Mouse (Mus musculus): ENCODE results near the gene Bcorl1. TPM values are rescaled to one million over a fixed set of nuclear protein-coding genes. Genes with fewer than 3 reads are reported as not detected.
"Not testable (repeated sequence)": the region's sequence is repeated elsewhere in the genome, so short reads cannot be mapped to it uniquely, and the experiment has no call there.

The Bcorl1 gene
- polyA plus RNA-seq, 1 experiment, result 2.5 TPM

DNA sequence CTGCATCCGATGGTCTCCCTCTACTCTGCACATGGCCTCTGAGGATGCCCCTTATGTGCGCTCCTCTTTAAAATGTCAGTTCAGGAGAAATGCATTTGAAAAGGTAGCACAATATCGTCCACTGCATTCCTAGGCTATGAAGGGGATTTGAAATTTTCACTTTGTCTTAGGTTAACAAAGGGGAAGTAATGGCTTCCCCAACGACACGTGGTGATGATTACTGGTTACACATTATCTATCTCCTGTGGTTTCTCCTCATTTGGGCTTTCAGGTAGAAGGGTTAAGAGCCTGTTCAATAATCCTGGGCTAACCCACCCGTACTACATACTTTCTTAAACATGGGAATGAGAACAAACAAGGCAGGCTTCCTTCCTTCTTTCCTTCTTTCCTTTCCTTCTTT, 48.2 kb downstream of the Bcorl1 start:
- no peak for DNase-seq (ENCODE audit: low spot score)

DNA sequence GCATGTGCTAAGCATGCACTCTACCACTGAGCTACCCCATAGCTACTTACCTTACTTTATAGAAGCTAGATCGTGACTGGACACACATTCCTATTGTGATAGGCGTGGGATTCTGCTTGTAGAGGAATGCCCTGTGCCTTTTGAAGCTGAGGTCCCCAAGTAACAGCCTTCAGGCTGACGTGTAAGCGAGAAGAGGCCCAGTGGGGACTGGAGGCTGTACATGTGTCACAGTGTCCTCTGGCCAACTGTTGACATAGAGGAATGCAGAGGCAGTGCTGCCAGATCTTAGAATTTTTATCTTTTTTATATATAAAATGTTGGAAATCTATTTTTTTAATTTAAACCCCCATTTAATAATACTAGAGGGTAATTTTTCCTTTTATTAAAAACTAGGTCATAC, 58.8 kb downstream of the Bcorl1 start:
- no peak for DNase-seq (ENCODE audit: low spot score)

DNA sequence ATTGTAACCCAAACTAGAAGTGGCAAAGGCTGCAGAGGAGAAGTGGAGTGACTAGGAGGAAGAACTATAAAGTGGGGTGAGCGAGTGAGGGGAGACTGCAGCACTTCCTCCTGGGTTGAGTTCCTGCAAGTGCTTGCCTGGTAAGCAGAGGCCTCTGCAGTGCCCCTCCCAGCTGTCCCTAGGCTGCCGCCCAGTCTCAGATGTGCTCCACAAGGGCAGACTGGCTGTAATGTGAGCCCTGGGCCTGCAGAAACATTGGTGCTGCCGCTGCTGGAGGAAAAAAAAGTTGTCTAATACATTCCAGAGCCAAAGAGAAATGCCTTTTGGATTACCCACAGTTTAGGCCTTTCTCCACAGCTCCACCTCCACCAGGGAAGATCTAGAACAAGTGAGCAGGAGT, 64.0 kb downstream of the Bcorl1 start:
- no peak for DNase-seq (ENCODE audit: low spot score)

DNA sequence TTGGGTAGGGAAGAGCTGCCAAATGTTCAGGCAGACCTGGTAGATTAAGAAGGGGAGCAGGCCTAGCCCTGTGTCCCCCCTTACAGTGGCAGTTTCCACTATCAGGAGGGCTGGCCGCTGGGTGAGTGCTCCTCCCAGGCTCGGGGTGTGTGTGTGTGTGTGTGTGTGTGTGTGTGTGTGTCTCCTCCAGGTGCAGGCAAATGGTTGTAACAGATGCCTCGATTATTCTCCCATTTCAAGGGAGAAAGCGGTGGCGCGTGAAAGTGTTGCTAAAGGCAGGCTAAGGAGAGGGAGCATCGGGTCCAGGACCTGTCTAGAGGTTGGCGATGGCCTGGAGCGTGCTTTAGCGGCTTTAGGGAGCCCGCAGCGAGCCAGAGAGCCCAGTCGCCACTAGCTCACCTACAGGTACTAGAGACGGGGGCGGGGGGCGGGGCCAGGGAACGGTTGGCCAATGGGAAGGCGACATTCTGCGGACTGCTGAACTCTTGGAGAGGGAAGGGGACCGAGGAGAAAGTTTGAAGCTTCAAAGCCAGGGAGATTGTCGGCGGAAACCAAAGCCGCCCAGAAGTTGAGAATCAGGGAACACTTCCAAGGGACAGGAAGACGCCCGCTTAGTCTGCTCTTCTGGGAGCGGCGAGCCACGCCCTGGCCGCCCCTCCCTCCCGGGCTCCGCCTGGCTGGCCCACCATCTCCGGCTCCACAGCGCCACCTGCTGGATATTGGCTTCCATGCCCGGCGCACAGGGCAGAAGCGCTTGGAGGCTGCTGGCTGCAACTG, 68.6 kb downstream of the Bcorl1 start:
- DNase-seq (ENCODE audit: low spot score), result peak; percentile 81

DNA sequence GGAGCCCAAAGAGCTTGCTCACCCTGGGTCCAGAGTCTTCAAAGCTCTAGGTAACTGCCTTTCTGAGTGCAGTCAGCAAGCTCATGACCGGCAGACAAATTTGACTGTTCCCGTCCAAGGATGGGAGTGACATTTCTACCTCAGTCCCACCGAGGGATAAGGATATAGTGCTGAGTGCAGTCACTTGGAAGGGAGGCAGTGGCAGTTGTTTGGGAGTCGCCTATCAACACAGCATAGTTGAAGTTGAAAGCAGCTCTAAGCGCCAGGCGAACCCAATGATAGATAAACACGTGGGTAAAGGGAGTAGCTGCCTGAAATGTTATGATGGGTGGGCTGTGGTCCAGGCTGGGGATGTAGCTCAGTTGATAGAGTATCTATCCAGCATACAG, 69.2 kb downstream of the Bcorl1 start:
- DNase-seq (ENCODE audit: low spot score), result no peak

DNA sequence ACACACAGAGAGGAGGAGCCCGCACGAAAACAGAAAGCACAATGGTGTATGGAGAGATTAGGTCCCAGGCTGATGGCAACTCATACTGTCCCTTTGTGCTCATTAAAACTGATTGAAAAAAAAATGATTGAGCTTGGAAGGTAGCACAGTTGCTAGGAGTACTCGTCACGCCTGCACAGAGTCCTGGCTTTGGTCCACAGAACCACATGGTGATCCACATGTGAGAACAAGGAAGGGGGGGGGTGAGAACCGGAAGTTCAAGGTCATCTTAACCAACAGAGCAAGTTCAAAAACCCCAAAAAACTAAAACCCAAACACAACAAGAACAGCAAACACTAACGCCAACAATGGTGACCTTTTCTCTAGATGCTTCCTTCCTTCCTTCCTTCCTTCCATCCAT, 71.5 kb downstream of the Bcorl1 start:
- no peak for DNase-seq (ENCODE audit: low spot score)

DNA sequence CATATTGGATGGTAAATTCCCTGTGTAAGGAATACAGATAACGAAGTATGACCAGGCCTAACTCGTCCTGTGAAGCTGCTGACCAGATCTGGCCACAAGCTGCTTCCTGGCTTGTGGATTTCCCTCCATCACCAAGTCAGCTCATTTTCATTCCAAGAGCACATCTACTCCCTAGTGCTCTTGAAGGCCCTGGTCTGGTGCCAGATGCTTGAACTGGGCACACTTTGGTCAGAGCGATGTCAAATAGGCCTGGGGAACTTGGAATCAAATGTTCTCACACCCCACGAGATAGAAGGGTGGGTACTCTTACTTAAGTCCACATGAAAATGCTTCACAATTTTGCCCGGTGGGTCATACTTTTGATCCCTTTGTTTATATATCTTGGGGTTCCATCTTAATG, 73.1 kb downstream of the Bcorl1 start:
- DNase-seq (ENCODE audit: low spot score), result no peak

DNA sequence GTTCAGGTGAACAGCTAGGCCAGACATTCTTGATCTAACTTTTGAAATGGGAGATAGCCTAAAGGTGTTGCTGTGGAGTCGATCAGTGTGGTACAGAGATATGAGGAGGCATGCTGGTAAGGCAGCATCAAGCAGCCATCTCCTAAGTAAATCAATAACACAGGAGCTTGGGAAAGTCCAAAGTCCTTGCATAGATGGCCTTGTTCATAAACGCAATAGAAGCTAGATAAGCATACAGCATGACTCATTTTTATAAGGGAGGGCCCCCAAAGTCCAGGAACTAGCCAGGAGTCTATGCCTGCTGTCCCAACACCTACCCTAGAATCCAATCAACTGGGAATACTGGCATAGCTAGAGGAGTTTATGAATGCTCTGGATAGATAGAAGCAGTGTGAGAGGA, 77.3 kb downstream of the Bcorl1 start:
- no peak for DNase-seq (ENCODE audit: low spot score)

DNA sequence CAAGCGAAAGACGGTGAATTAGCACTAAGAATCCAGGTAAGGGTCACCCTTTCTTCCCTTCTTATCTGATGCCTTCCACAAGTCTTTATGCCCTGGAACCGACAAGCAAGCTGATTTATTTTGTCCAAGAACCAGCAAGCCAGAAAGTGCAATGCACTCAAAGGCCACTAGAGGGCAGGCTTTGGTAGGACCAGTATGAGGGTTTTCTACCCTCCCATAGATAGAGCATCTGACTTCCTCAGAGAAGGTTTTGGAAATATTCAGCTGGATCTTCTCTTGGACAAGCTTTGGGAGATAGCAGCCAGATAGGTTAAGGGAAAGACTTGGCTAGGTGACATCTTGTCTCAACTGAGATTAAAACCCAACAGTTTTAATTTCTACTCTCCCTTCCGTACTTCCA, 81.8 kb downstream of the Bcorl1 start:
- DNase-seq (ENCODE audit: low spot score), result no peak

DNA sequence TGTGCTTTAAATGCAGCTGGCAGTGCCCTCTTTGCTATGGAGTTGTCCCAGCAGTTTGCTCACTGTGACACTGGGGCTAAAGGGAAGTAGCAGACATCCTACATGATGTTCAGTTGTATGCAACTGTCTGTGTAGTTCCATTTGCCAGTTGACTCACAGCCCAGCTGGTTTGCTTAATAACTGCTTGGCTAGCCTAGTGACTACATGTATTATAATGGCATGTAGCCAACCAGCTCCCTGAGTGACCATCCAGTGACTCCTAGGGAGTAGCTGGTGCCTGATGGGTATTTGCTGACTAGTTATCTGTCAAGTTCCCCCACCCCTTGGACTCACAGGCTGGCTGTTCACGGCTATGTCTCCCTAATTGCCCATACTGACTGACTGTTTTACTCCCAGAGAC, 82.5 kb downstream of the Bcorl1 start:
- DNase-seq (ENCODE audit: low spot score), result no peak

DNA sequence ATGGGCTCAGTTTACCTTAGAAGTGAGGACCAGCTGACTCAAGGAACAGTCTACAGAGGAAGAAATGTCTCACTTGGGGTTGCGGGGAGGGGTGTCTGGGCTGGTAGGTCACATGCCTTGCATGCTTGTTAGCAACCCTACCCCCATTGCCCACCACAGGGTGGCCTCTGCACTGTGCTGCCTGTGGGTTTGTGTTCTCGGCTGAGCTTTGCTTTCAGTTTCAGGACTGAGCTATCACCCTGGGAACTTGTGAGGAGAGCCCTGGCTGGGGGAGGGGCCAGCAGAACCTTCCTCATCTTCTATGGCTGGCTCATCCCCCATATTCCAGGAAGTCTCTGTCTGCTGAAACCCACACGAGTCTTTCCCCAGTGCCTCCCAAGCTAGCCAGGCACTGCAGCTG, 83.4 kb downstream of the Bcorl1 start:
- no peak for DNase-seq (ENCODE audit: low spot score)

DNA sequence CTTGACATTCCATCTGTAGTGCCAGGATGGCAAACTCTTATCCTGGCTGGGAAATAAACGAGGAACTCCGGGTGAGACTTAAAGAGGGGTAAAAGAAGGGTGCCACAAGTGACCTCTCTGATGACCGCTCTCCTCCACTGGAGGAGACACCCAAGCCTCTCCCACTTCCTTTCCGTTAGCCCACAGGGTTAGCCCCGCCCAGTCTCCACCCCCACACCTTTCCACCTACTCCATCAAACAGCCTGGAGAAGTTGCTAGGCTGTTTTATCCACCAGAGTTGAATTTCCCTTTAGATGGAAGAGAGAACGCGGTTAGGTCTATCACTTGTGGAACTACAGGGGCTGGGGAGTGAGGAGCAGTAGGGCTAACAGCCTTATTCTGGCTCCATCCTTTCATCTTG, 84.1 kb downstream of the Bcorl1 start:
- DNase-seq (ENCODE audit: low spot score), result no peak

DNA sequence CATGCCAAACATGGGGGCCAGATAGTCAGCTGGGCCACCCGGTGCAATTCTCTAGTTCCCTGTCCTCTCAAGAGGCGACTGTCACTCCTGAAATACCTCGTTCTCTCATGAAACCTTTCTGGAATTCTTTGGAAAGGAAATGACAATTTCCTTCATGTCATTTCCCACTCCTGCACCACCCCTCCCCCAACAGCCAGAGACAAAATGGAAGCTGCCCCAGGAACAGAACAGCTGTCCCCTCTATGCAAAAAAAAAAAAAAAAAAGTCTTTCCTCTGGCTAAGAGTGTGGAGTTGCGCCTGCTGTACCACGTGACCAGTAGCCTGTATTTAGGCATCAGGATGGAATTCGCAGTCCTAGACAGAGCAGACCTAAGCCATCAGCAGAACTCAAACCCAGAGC, 87.1 kb downstream of the Bcorl1 start:
- no peak for DNase-seq (ENCODE audit: low spot score)

DNA sequence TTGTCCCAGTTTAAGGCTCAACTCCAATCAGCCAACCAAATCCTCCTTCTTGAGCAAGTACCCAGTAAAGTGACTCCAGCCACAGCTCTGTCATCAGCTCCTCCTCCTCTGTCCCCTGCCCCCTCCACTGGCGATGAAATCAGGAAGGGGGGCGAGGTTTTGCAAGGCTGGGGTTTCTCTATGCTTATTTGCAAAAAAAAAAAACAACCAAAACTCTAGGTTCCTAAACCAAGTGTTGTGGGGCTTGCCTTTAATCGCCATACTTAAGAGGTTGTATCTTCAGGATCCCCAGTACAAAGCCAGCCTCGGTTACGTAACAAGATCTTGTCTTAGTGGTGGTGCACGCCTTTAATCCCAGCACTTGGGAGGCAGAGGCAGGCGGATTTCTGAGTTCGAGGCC, 87.5 kb downstream of the Bcorl1 start:
- no peak for DNase-seq (ENCODE audit: low spot score)

DNA sequence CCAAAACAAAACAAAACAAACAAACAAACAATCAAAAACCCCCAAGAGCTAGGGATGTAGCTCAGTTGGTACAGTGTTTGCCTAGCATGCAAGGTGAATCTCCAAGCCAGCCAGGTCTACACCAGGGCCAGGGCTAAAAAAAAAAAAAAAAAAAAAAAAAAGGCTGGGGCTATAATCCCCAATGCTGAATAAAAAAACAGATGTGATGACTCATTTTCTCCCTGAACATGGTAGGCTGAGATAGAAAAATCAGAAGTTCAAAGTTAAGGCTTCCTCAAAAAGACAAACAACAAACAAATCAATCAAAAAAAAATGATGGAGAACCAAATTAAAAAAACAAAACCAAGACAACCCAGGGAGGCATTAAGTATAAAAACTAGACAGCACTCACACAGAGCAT, 87.9 kb downstream of the Bcorl1 start:
- DNase-seq (ENCODE audit: low spot score), result no peak

DNA sequence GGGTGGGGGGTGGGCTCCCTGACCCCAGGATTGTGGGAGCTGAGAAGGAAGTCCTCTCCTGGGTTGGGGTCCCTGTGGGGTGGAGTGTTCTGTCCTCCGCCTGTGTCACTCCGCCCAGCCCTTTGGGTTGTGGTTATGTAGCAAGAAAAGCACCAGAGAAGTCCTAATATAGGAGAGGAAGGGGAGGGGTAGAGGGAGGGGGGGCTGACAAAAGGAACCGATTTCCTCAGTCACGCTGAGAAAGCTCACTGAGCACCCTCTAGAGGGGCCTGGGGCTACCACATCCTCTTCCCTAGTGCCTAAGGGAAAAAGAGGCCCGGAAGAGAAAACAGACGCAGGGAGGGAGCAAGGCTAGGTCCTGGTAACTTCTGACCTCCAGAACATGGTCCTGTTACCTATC, 88.4 kb downstream of the Bcorl1 start:
- DNase-seq (ENCODE audit: low spot score), result no peak

DNA sequence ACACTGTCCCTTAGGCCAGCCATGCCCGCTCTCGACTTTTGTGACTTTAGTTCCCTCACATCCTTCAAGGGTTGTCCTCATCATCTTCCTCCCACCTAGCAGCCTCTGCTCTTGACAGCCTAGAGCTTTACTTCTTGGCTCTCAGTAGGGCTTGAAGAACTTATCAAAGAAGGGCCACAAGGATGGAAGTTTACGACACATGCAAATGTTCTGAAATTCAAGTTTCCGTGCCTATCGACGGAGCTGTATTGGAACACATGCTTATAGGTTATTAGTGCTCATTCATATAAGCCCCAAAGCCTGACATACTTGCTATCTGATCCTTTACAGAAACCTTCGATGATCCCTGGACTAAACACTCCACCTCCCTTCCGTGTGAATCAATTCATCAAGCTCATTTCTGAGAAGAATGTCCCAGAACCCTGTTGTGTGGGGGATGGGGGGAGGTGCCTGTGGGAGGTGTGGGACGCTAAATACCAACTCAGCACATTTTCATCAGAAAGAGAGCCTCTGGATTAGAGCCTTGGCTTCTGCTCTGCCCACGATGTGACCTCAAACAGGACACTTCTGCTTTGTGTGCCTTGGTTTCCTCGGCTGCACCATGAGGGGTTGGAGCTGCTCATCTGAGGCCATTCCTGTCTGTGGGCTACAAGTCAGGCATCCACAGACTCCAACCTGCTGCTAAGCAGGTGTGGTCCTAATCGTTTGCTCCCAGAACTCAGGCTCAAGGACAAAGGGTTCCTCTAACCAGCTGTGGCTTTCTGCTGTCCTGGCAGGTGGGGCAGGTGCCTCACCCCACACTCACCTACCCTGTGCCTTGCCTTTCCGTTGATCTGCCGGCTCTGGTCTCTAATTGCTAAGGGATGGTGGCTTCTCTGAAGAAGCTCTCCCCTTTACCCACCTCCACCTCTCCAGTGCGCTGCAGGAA, 91.7 kb downstream of the Bcorl1 start:
- DNase-seq (ENCODE audit: low spot score), result no peak

DNA sequence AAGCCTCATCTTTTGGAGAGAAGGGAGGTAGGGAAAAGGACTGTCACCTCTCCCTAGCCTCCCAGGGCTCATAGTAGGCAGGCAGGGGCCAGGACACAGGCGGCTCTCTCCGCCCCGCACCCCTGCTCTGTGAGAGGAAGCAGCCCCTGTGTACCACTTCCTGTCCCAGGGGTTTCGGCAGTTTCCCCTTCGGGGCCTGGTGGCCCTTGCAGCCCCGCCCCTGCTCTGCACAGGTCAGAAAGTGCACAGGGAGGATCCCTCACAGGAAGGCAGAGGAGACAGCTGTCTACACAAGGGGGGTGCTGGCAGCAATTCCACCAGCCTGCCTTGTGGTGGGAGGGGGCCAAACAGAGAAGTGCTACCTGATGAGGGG, 92.4 kb downstream of the Bcorl1 start:
- DNase-seq (ENCODE audit: low spot score), result no peak

DNA sequence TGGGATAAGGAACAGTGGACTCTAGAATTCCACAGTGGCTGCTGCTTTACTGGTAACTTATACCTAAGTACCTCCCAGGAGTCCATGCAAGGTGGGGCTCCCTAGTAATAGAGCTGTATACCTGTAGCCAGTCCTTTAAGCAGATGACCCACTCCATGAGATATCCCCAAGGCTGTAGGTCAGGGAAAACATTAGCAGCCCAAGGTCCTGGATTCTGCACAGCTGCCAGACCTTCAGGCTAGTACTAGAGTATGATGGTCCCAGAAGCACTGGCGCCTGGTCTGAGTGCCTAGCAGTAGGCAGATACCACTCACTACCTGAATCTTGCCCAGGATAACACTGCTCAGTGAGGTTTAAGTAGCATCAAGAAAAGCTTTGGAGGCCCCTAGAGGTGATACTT, 93.1 kb downstream of the Bcorl1 start:
- no peak for DNase-seq (ENCODE audit: low spot score)

DNA sequence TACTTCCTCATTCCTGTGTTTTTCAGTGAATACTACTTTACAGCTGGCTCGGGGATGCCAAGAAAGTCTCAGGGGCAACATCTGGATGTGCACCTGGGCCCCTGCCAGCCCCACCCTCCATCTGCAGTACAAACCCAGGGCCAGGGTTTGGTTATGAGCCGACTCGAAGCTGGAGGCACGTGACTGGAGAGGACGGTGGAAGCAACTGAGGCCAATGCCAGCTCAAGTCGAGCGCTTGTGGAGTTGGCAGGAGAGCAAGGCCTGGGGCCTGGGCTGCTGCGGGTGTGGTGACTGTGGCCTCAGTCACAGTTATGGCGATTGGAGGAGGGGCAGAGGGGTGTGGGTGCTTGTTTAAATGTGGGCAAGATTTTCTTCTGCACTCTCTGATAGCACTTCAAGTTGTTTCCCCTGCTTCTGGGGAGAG, 94.3 kb downstream of the Bcorl1 start:
- DNase-seq (ENCODE audit: low spot score), result no peak

DNA sequence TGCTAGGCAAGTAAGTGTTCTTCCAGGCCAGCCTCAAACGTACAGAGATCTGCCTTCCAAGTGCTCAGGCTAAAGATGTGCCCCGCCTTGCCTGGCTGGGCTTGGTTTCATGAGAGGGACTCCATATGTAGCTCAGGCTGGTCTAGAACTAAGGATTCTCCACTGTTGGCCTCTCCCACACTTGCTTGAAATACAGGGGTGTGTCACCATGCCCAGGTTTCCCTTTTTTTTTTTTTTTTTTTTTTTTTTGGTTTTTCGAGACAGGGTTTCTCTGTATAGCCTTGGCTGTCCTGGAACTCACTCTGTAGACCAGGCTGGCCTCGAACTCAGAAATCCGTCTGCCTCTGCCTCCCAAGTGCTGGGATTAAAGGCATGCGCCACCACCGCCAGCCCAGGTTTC, 94.9 kb downstream of the Bcorl1 start:
- not testable (repeated sequence) for DNase-seq (ENCODE audit: low spot score)

DNA sequence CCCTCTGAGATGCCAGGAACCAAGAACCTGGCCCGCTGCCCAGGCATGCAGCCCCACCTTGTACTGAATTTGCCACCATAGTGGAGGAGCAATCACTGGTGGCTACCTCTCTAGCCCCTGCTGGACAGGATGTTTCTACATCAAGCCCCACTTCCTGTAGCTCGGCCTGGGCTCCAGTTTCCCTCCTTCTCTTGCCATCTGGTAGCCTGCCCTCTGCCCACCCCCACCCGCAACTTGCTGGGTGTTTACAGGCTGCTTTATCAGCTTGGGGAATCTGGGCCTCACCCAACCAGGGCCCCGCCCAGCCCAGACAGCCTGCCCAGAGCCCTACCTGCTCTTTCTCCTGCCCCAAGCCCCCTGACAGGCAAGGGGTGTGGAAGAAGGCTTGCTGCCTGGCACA, 97.9 kb downstream of the Bcorl1 start:
- DNase-seq (ENCODE audit: low spot score), result no peak

DNA sequence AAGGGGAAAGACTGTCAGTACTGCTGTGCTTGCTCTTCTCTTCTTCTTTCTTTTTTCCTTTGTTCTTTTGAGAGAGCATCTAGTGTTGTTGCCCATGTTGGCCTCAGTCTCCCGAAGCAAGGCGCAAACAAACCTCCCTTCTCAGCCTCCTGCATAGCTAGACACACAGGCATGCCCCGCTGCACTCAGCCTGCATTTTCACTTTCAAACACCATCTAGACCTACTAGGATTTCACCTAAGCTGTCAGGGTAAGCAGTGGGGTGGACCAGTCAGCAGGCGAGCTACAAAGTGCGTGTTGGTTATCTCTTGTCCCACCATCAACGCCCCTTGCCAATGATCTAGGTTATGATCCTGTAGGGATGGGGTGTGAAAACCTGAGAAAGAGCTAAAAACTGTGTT, 100.4 kb downstream of the Bcorl1 start:
- DNase-seq (ENCODE audit: low spot score), result no peak

Data from urinary bladder, adult 2 months (tissue).